Mouse (Mus musculus) lung, adult 2 months (tissue): ENCODE data around the gene Grid2.

Source experiments
- CTCF ChIP-seq: fragments of 200-500 bp; IDR thresholded peaks from 2 replicates; pipeline ENCODE4 v1.5.1; 2011; ENCODE audit warnings: mild to moderate bottlenecking, low read length, control low read depth; ENCODE audit not compliant: insufficient read depth
- POLR2A ChIP-seq: fragments of 200-500 bp; IDR thresholded peaks from 2 replicates; pipeline ENCODE4 v1.6.1; 2011; ENCODE audit warnings: low read depth, mild to moderate bottlenecking, control low read depth, low read length, borderline replicate concordance; ENCODE audit errors: extremely low read depth

DNA sequence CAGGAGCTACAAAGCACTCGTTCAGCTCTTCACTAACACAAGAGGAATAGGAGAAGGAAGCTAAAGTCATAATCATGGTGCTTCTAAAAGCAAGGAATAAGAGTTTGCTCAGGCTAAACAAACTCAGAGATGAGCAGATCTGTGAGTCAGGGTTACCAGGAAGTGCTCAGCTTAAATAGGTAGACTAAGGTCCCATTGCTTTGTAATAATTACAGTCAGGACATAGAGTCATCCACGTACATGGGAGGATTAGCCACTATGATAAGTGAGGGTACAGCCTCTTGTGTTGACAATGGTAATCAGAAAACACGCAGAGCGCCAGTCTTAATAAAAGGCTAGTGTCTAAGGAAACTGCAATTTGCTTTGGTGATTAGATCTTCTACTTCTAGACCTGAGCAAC lies 1480.6 kb downstream of the Grid2 start:
- TF ChIP-seq CTCF = no peak
- no peak for TF ChIP-seq POLR2A
